Mouse (Mus musculus): ENCODE measurements around the gene Cc2d2a.
A peak's percentile ranks its signal among the peaks of the same experiment; 100 is the strongest.

The Cc2d2a gene

GRCm38 (mm10) chr5:43728375-43729165, 66.4 kb downstream of the Cc2d2a start:
- no peak for DNase-seq (ENCODE audit: low spot score in 2 of 2)

- no peak for DNase-seq (ENCODE audit: low spot score in 2 of 2)
These were observed 70.2 kb downstream of the Cc2d2a start for GRCm38 (mm10) chr5:43732381-43732780.

- no peak for DNase-seq (ENCODE audit: low spot score in 2 of 2)
These were observed 82.0 kb downstream of the Cc2d2a start for GRCm38 (mm10) chr5:43744187-43744586.

GRCm38 (mm10) chr5:43745156-43745555, 83.0 kb downstream of the Cc2d2a start:
- no peak for DNase-seq (ENCODE audit: low spot score in 2 of 2)

GRCm38 (mm10) chr5:43748039-43748438, 85.9 kb downstream of the Cc2d2a start:
- no peak for DNase-seq (ENCODE audit: low spot score in 2 of 2)

DNA sequence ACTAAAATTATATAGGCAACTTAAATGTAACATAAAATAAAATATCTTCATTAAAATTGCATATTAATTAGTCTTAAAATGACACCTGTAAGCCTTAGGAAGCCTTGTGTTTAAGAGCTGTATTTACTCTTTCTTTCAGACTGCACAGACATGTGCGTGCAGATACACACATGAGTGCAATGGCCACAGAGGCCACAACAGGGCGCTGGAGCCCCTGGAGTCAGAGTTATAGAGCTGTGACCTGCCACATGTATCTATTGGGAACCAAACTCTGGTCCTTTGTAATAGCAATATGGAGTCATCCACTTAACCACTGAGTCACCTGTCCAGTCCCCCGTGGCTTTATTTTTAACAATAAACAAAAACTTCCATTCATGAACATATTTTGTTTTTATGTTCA, 86.9 kb downstream of the Cc2d2a start:
- DNase-seq (ENCODE audit: low spot score in 2 of 2), result no peak

- DNase-seq (ENCODE audit: low spot score in 2 of 2), result no peak
These were observed 108.6 kb downstream of the Cc2d2a start for GRCm38 (mm10) chr5:43770618-43771354.

- no peak for DNase-seq (ENCODE audit: low spot score in 2 of 2)
These were observed 109.4 kb downstream of the Cc2d2a start for GRCm38 (mm10) chr5:43771555-43771954.

- no peak for DNase-seq (ENCODE audit: low spot score in 2 of 2)
These were observed 114.3 kb downstream of the Cc2d2a start for GRCm38 (mm10) chr5:43776407-43776806.

DNA sequence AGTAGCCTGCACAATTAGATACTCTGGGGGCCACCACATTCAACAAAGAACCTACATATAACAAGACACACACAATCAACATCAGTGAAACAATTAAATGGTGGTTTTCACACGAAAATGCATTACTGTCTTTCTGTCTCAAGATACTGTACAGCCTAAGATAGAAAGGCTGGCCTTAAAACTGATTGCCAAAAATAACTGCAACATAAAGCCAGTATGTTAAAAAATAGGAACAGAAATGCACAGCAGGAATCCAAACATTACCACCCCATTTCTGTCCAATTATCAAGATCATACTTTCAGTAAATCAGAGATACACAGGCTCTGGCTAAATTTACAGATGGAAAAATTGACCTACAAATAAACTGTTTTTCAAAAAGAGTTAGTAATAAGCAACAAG, 114.8 kb downstream of the Cc2d2a start:
- no peak for DNase-seq (ENCODE audit: low spot score in 2 of 2)

- DNase-seq (ENCODE audit: low spot score in 2 of 2), result no peak
These were observed 116.4 kb downstream of the Cc2d2a start for GRCm38 (mm10) chr5:43778583-43778982.

DNA sequence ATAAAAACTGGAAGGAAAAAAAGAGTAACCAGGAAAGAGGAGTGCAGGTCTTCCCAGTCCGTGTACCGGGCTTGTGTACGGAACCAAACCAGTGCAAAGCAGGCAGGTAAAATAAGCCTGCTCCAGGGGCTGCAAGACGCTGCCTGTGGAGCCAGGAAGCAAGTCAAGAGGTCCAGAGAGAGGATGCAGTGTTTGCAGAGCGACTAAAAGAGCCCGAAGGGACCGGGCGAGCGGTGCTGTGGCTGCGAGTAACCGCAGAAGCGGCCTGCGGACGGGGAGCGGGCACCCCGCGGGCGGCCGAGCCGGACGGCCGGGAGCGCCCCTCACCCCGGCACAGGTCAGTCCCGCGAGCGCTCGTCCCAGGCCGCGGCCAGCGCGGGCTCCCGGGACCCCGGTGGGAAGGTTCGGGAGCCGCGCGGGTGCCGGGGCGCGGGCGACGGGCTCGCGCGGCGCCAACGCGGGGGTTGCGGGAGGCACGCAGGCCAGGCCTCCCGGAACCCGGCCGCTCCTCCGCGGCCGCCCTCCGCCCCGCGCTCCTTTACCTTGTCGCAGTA, 119.4 kb downstream of the Cc2d2a start:
- peak; percentile 9 to 43 for DNase-seq (ENCODE audit: low spot score in 2 of 2)

- peak; percentile 65 to 82 for DNase-seq (ENCODE audit: low spot score in 2 of 2)
These were observed 120.1 kb downstream of the Cc2d2a start for GRCm38 (mm10) chr5:43781977-43782930.

GRCm38 (mm10) chr5:43783996-43784395, 121.8 kb downstream of the Cc2d2a start:
- no peak for DNase-seq (ENCODE audit: low spot score in 2 of 2)

GRCm38 (mm10) chr5:43786607-43787006, 124.5 kb downstream of the Cc2d2a start:
- no peak for DNase-seq (ENCODE audit: low spot score in 2 of 2)

DNA sequence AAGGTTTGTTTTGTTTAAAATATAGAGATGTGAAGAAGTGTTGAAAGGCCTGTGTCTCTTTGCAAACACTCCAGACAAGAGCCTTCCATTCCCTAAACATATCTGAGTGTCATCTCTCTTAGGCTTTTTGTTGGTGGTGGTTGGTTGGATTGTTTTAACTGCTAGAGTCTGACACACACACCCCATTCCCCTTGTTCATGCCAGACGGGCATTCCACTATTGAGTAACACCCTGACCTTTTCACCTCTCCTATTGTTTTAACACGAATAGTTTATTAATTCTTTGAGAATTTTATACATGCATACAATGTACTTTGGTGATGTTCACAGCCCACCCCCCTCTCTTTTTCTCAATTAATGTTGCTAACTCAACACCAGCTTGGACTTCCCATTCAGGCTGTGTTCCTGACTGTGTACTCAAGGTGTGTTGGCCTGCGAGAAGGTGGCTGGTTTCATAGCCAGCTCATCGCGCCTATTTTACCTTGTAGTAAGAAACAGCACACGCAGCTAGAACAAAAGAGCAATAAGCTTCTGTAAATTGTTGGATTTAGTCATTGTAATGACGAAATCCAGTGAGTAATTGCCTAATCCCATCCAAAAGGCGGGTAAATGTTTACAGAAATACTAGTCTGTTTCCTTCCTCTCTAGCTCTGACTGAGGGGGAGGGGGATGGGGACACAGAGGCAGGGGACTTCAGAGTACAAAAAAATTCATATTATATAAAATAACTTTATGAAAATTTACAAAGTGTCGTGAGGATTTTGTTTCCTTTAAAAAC, 126.0 kb downstream of the Cc2d2a start:
- DNase-seq (ENCODE audit: low spot score in 2 of 2), result no peak
